Mouse (Mus musculus) spleen, postnatal 4 days (tissue): ENCODE measurements around the gene Ola1.
A peak's percentile ranks its signal among the peaks of the same experiment; 100 is the strongest.

Experiments
- DNase-seq, 2 experiments: peaks; one replicate each; pipeline ENCODE4 v3.0.0; 2022; ENCODE audit warnings: low spot score in 2 of 2

Ola1 gene

GRCm38 (mm10) chr2:73146111-73146510 is 72.6 kb downstream of the Ola1 start:
- no peak for DNase-seq

GRCm38 (mm10) chr2:73143732-73144131 is 75.0 kb downstream of the Ola1 start:
- peak in 1 of 2 experiments; percentile 44 for DNase-seq

GRCm38 (mm10) chr2:73142832-73143470 is 75.8 kb downstream of the Ola1 start:
- DNase-seq = peak in 1 of 2 experiments; percentile 48

GRCm38 (mm10) chr2:73132897-73133296 is 85.8 kb downstream of the Ola1 start:
- DNase-seq = no peak

GRCm38 (mm10) chr2:73127686-73128085 is 91.0 kb downstream of the Ola1 start:
- DNase-seq = no peak

- no peak for DNase-seq
Measured at GRCm38 (mm10) chr2:73118781-73119180, 99.9 kb downstream of the Ola1 start.

- DNase-seq = no peak
Measured at GRCm38 (mm10) chr2:73107089-73107488, 111.6 kb downstream of the Ola1 start.

- DNase-seq = no peak
Measured at GRCm38 (mm10) chr2:73096491-73096890, 122.2 kb downstream of the Ola1 start.

- DNase-seq = no peak
Measured at GRCm38 (mm10) chr2:73095300-73095699, 123.4 kb downstream of the Ola1 start.

GRCm38 (mm10) chr2:73093032-73093431 is 125.7 kb downstream of the Ola1 start:
- DNase-seq = peak; percentile 84 to 85

- DNase-seq = no peak
Measured at GRCm38 (mm10) chr2:73091302-73091701, 127.4 kb downstream of the Ola1 start.

- no peak for DNase-seq
Measured at GRCm38 (mm10) chr2:73087641-73088040, 131.1 kb downstream of the Ola1 start.

- no peak for DNase-seq
Measured at GRCm38 (mm10) chr2:73085669-73086304, 132.9 kb downstream of the Ola1 start.

- no peak for DNase-seq
Measured at GRCm38 (mm10) chr2:73082476-73082875, 136.2 kb downstream of the Ola1 start.

- no peak for DNase-seq
Measured at GRCm38 (mm10) chr2:73081861-73082260, 136.9 kb downstream of the Ola1 start.

- DNase-seq = no peak
Measured at GRCm38 (mm10) chr2:73080084-73080483, 138.6 kb downstream of the Ola1 start.

GRCm38 (mm10) chr2:73079311-73079710 is 139.4 kb downstream of the Ola1 start:
- DNase-seq = no peak

GRCm38 (mm10) chr2:73073811-73074472 is 144.8 kb downstream of the Ola1 start:
- DNase-seq = no peak

- DNase-seq = no peak
Measured at GRCm38 (mm10) chr2:73071201-73071600, 147.5 kb downstream of the Ola1 start.

GRCm38 (mm10) chr2:73070449-73071076 is 148.2 kb downstream of the Ola1 start:
- no peak for DNase-seq

- no peak for DNase-seq
Measured at GRCm38 (mm10) chr2:73069223-73069825, 149.4 kb downstream of the Ola1 start.
